Mouse (Mus musculus): ENCODE measurements at regions not wholly inside any gene's neighbourhood (a gene's known extent, or its start where the extent isn't known, plus 50 kb on each side); places are given as distances from the start of the nearest gene placed in this dataset.

GRCm38 (mm10) chr11:7010858-7011257 lies 52.4 kb upstream of the Adcy1 start:
- peaks cover 3% of the 10 kb centered on the region; the same call in 1 of the 2 replicates for H3K9me3 ChIP-seq (ENCODE audit: low read length)
- DNase-seq (no peak), ATAC-seq (no peak)
- TF ChIP-seq CTCF (IDR thresholded peaks at IDR 0.05; ENCODE audit: low read depth) (no peak), EP300 (IDR thresholded peaks at IDR 0.05; ENCODE audit: low read depth) (no peak)
- no peaks in the 10 kb centered on the region for H3K4me1 ChIP-seq (ENCODE audit: insufficient read depth)
- 70% methylated on average over 3 of the region's 3 CpGs for WGBS (ENCODE audit: insufficient replicate concordance)
- no peak overlapping the region for H3K27ac ChIP-seq (ENCODE audit: low read depth)
- H3K9ac ChIP-seq (replicated peaks): no peak overlapping the region
- no peaks in the 10 kb centered on the region for H3K36me3 ChIP-seq (replicated peaks; ENCODE audit: insufficient read depth, low read length)
- no peak overlapping the region for H3K4me3 ChIP-seq (ENCODE audit: low read depth, low read length)
- H3K4me2 ChIP-seq (ENCODE audit: low read depth, low read length): no peak overlapping the region
- H3K27me3 ChIP-seq (ENCODE audit: insufficient read depth, low read length): no peaks in the 10 kb centered on the region

- Histone ChIP-seq H3K4me3 (ENCODE audit: low read depth, low read length) (no peak overlapping the region), H3K4me2 (ENCODE audit: low read depth, low read length) (no peak overlapping the region), H3K27ac (ENCODE audit: low read depth) (no peak overlapping the region), H3K9me3 (ENCODE audit: low read length) (no peaks in the 10 kb centered on the region), H3K36me3 (replicated peaks; ENCODE audit: insufficient read depth, low read length) (no peaks in the 10 kb centered on the region), H3K27me3 (ENCODE audit: insufficient read depth, low read length) (no peaks in the 10 kb centered on the region), H3K4me1 (ENCODE audit: insufficient read depth) (no peaks in the 10 kb centered on the region), H3K9ac (replicated peaks) (no peak overlapping the region)
- no peak for ATAC-seq
- DNase-seq: no peak
- no peak for TF ChIP-seq CTCF (IDR thresholded peaks at IDR 0.05; ENCODE audit: low read depth)
- no peak for TF ChIP-seq EP300 (IDR thresholded peaks at IDR 0.05; ENCODE audit: low read depth)
These were observed 64.0 kb upstream of the Adcy1 start for GRCm38 (mm10) chr11:6999329-6999728.

GRCm38 (mm10) chr11:6998810-6999209 lies 64.5 kb upstream of the Adcy1 start:
- no peak for DNase-seq
- no peak overlapping the region for H3K9ac ChIP-seq (replicated peaks)
- H3K4me1 ChIP-seq (ENCODE audit: insufficient read depth): no peaks in the 10 kb centered on the region
- no peaks in the 10 kb centered on the region for H3K27me3 ChIP-seq (ENCODE audit: insufficient read depth, low read length)
- ATAC-seq: 0 out of 2 replicates have a peak, but pooled peaks have one; percentile 25
- H3K4me2 ChIP-seq (ENCODE audit: low read depth, low read length): no peak overlapping the region
- no peak overlapping the region for H3K4me3 ChIP-seq (ENCODE audit: low read depth, low read length)
- WGBS (ENCODE audit: insufficient replicate concordance): 43% methylated on average over 1 of the region's 1 CpGs
- H3K27ac ChIP-seq (ENCODE audit: low read depth): no peak overlapping the region
- H3K9me3 ChIP-seq (ENCODE audit: low read length): no peaks in the 10 kb centered on the region
- no peak for TF ChIP-seq EP300 (IDR thresholded peaks at IDR 0.05; ENCODE audit: low read depth)
- TF ChIP-seq CTCF (IDR thresholded peaks at IDR 0.05; ENCODE audit: low read depth): no peak
- no peaks in the 10 kb centered on the region for H3K36me3 ChIP-seq (replicated peaks; ENCODE audit: insufficient read depth, low read length)

GRCm38 (mm10) chr11:6997508-6997907 lies 65.8 kb upstream of the Adcy1 start:
- no peaks in the 10 kb centered on the region for H3K9me3 ChIP-seq (ENCODE audit: low read length)
- no peak overlapping the region for H3K4me2 ChIP-seq (ENCODE audit: low read depth, low read length)
- no peak overlapping the region for H3K9ac ChIP-seq (replicated peaks)
- no peaks in the 10 kb centered on the region for H3K36me3 ChIP-seq (replicated peaks; ENCODE audit: insufficient read depth, low read length)
- TF ChIP-seq EP300 (IDR thresholded peaks at IDR 0.05; ENCODE audit: low read depth) (no peak), CTCF (IDR thresholded peaks at IDR 0.05; ENCODE audit: low read depth) (no peak)
- no peaks in the 10 kb centered on the region for H3K27me3 ChIP-seq (ENCODE audit: insufficient read depth, low read length)
- no peak overlapping the region for H3K27ac ChIP-seq (ENCODE audit: low read depth)
- WGBS (ENCODE audit: insufficient replicate concordance): 70% methylated on average over 6 of the region's 6 CpGs
- no peak overlapping the region for H3K4me3 ChIP-seq (ENCODE audit: low read depth, low read length)
- DNase-seq (no peak), ATAC-seq (no peak)
- H3K4me1 ChIP-seq (ENCODE audit: insufficient read depth): no peaks in the 10 kb centered on the region

- Histone ChIP-seq H3K4me3 (ENCODE audit: low read depth, low read length) (no peak overlapping the region), H3K36me3 (replicated peaks; ENCODE audit: insufficient read depth, low read length) (no peaks in the 10 kb centered on the region), H3K9ac (replicated peaks) (no peak overlapping the region), H3K9me3 (ENCODE audit: low read length) (no peaks in the 10 kb centered on the region), H3K4me2 (ENCODE audit: low read depth, low read length) (no peak overlapping the region), H3K4me1 (ENCODE audit: insufficient read depth) (no peaks in the 10 kb centered on the region), H3K27me3 (ENCODE audit: insufficient read depth, low read length) (no peaks in the 10 kb centered on the region), H3K27ac (ENCODE audit: low read depth) (no peak overlapping the region)
- ATAC-seq (no peak), DNase-seq (no peak)
- WGBS (ENCODE audit: insufficient replicate concordance): 80% methylated on average over 2 of the region's 2 CpGs
- TF ChIP-seq EP300 (IDR thresholded peaks at IDR 0.05; ENCODE audit: low read depth): no peak
- TF ChIP-seq CTCF (IDR thresholded peaks at IDR 0.05; ENCODE audit: low read depth): no peak
These were observed 69.6 kb upstream of the Adcy1 start for GRCm38 (mm10) chr11:6993731-6994130.

- no peaks in the 10 kb centered on the region for H3K9me3 ChIP-seq (ENCODE audit: low read length)
- no peak overlapping the region for H3K4me3 ChIP-seq (ENCODE audit: low read depth, low read length)
- H3K27me3 ChIP-seq (ENCODE audit: insufficient read depth, low read length): no peaks in the 10 kb centered on the region
- H3K9ac ChIP-seq (replicated peaks): no peak overlapping the region
- no peak overlapping the region for H3K4me2 ChIP-seq (ENCODE audit: low read depth, low read length)
- H3K27ac ChIP-seq (ENCODE audit: low read depth): no peak overlapping the region
- TF ChIP-seq CTCF (IDR thresholded peaks at IDR 0.05; ENCODE audit: low read depth): no peak
- TF ChIP-seq EP300 (IDR thresholded peaks at IDR 0.05; ENCODE audit: low read depth): no peak
- DNase-seq (no peak), ATAC-seq (no peak)
- no peaks in the 10 kb centered on the region for H3K36me3 ChIP-seq (replicated peaks; ENCODE audit: insufficient read depth, low read length)
- 75% methylated on average over 5 of the region's 5 CpGs for WGBS (ENCODE audit: insufficient replicate concordance)
- H3K4me1 ChIP-seq (ENCODE audit: insufficient read depth): 0 out of 2 replicates have a peak, but pooled peaks cover 3% of the 10 kb centered on the region
These were observed 71.7 kb upstream of the Adcy1 start for GRCm38 (mm10) chr11:6991626-6992025.

- DNase-seq (no peak), ATAC-seq (no peak)
- H3K4me3 ChIP-seq (ENCODE audit: low read depth, low read length): no peak overlapping the region
- no peaks in the 10 kb centered on the region for H3K9me3 ChIP-seq (ENCODE audit: low read length)
- H3K4me2 ChIP-seq (ENCODE audit: low read depth, low read length): no peak overlapping the region
- no peaks in the 10 kb centered on the region for H3K36me3 ChIP-seq (replicated peaks; ENCODE audit: insufficient read depth, low read length)
- H3K27me3 ChIP-seq (ENCODE audit: insufficient read depth, low read length): no peaks in the 10 kb centered on the region
- no peak for TF ChIP-seq CTCF (IDR thresholded peaks at IDR 0.05; ENCODE audit: low read depth)
- TF ChIP-seq EP300 (IDR thresholded peaks at IDR 0.05; ENCODE audit: low read depth): no peak
- H3K4me1 ChIP-seq (ENCODE audit: insufficient read depth): 0 out of 2 replicates have a peak, but pooled peaks cover 4% of the 10 kb centered on the region
- no peak overlapping the region for H3K27ac ChIP-seq (ENCODE audit: low read depth)
- H3K9ac ChIP-seq (replicated peaks): no peak overlapping the region
- 55% methylated on average over 3 of the region's 3 CpGs for WGBS (ENCODE audit: insufficient replicate concordance)
These were observed 72.6 kb upstream of the Adcy1 start for GRCm38 (mm10) chr11:6990711-6991110.

Data from liver, postnatal 0 days (tissue).